Mouse (Mus musculus) megakaryocyte progenitor cell, adult 5-6 weeks (primary cell): Measurements from ENCODE around the gene Cmbl. TPM values are rescaled to one million over a fixed set of nuclear protein-coding genes. Genes with fewer than 3 reads are reported as not detected.

ENCODE experiments used
- ATAC-seq: replicated peaks from 2 replicates; pipeline ENCODE4 v1.8.0; 2016; ENCODE audit warnings: mild to moderate bottlenecking, moderate TSS enrichment, inconsistent platforms; ENCODE audit not compliant: poor library complexity
- total RNA-seq, 2 experiments: library from RNA; stranded (forward) in 1 of 2; stranded (reverse) in 1 of 2; fragments of 157-497, 149-512 nt in 1 of 2; fragments of 200-1000 nt in 1 of 2; gene quantifications; 2 replicates each; pipeline versions ENCODE4 v1.2.3 to v1.2.4; 2015 to 2017

The Cmbl gene
- not detected in 2 replicates for total RNA-seq (2015)
- not detected in 2 replicates for total RNA-seq (2017)

DNA sequence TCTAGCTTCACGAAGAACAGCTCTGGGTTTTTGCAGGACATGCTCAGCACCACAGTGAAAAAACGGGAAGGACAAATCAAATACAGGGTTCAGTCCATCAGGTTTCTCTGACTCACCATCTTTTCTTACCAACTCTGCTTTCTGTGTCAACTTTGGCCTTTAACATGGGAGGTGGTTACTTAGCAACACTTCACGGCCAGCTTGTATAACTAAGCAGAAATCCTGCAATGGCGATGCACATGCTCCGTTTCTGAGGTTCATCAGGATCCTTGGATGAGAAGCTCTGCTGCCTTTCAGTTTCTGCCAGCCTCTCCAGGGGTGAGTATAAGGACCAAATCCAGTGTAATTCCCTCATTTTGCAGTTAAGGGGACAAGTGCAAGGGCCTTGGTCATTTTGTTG is at the start of gene Cmbl:
Gene Cmbl (plus strand): TSS at position 206 of the 400 bp plus-strand sequence.
- ATAC-seq, result no peak

DNA sequence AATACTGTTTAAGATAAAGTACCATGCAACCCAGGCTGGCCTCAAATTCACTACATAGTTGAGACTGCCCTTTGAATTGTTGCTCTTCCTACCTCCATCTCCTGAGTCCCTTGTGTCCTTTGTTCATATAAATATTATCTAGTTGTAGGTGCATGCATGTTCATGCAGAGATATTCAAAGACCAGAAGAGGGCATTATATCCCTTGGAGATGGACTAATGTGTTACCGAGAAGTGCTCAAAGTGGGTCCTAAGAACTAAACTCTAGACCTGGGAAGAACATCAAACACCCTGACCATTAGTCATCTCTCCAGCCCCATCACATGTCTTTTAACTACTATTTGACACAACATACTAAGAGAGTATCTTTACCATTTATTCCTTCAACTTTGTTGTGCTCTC is 48.0 kb upstream of the Cmbl start:
- peak; percentile 76 for ATAC-seq

DNA sequence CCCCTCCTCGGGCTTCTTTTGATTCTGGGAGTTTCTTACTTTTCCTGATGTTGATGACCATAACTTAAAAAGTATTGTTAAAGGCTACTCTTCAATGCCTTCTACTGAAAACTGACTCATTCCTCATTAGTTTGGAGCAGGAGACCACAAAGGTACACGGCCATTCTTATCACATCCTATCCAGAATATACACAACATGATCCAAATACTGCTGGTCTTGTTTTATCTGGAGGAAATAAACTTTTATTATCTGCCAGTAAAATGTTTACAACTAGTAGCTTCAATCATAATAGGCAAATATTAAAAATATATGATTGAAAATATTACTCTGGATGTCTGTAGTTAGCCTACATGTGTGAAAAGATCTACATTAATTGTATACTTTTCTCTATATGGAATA is 46.8 kb upstream of the Cmbl start:
- no peak for ATAC-seq

DNA sequence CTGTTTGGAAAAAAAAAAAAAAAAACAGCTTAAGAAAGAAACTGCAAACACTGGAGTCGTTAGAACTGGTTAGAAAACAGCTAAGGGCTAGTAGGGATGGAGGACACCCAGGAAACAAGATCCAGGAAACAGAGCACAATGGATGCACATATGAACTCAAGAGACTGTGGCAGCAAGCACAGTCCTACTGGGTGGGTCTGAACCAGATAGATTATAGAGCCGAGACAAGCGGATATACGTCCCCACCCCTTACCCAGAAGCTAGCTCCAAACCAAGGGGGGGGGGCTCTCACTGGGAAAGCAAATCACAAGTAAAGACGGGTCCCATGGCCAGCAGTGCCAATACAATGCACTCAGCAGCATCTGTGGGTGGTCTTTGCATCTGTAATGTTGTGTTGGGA is 46.2 kb upstream of the Cmbl start:
- no peak for ATAC-seq

DNA sequence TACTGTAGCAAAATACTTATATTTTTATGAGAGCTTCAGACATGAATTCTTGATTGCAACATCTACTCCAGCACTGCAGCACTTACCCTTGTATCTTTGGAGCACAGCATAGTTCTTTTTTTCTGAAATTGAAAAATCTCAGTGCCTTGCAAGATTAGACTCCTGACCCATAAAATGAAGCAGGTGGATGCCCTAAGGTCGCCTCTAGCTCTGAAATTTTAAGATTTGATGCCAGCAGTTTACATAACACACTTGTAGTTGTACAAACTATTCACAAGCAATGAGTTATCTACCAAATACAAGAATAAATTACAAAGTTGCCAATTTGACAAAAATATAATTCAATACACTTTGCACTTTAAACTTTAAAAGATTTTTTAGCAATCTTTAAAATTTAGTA is 38.7 kb upstream of the Cmbl start:
- ATAC-seq, result no peak

DNA sequence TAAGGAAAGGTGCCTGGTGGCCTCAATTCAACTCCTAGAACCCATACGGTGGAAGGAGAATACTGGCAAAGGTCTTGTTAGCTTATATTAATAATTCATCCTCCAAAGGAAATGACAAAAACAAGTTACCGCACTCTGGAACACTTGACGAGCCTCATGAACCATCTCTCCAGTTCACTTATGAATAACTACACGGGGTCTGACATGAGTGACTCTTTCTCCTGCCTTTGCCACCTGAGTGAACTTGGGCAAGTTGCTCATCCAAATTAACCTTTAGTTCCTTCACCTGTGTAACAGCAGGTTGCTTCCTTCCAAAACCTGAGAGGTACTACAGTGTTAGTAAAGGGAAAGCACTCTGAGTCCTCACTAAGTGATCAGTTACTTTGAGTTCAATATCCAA is 36.7 kb upstream of the Cmbl start:
- no peak for ATAC-seq

DNA sequence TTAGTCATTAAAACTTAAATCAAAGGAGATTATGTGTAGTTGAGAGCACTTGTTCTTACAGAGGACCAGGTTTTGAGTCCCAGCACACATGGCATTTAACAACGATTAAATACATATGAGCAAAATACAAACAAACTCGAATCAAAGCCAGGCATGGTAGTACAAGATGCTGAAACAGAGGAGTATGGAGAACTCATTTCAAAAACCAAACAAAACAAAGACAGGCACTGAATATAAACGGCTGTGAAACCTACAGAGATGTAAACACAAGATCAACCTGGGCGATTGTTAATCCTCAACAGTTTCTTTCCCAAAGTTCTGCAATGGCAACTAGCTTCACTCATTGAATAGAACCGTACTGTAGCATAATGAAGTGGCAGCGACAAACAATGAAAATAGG is 36.1 kb upstream of the Cmbl start:
- no peak for ATAC-seq

DNA sequence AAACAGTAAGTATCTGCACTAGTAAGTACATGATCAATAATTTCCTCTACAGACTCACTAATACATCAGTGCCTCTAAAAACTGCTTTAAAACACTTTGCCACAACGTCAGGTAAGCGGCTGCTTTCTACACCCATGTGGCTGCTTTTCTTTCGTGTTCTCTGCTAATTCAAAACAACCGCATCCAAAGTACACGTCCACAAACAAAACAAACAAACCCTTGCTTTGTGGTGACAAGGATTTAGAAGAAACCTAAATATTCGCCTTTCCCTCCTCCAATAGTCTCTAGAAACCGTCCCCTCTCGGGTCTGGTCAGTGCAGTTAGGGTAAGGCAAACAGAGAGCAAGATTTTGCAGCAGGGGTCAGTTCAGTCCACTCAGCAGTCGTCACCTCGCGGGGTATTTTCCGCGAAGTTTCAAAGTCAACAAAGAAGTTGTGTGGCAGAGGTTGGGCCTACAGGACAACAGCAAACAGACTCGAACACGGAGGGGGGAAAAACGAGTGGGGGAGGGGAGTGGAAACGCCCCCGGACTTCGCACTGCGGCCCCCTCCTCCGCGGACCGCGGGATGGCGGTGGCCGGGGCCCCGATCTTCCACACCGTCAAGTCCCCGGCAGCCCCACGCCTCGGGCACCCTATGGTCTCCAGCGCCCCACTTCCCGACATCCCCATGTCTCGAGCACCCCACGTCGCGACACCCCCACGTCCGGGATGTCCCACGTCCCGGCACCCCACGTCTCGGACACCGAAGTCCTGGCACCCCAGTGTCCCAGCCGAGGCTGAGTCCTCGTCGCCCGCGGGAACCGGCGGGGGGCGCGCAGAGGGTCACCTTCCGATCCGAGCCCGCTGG is 35.2 kb upstream of the Cmbl start:
- no peak for ATAC-seq

DNA sequence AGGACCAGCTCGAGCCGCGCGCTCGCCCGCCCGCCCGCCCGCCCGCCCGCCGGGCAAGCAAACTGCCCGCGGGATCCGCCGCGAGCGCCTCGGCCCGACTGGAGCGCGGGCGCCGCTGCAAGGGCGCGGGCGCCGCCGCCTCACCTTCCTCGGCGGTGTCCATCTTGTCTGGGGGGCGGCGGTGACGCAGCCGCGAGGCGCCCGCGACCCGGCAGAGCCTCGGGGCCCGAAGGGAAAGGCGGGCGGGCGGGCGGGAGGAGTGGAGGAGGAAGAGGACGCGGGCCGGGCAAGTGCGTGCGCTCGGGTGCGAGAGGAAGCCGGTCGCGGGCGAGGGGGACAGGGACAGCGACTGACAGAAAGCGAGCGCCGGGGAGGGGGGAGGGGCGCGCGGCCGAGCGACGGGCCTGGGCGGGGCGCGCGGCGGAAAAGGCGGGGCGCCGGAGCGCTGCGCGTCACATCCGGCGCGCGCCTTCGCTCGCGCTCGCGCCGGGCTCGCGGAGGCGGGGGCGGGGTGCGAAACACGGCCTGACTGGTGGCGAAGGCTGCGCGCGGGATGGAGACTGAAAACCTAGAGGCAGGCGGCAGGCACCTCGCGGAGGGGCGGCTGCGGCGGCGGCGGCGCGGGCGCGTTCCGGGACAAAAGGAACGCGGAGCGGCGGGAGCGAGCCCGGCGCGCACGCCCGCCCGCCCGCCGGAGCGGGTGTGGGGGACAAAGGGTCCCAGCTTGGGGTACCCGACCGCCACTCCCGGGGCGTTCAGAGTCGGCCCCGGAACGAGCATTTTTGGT is 34.3 kb upstream of the Cmbl start, which contains the start of gene March6:
Gene March6 (minus strand): TSS at position 395 of the 787 bp plus-strand sequence.
- peak; percentile 47 for ATAC-seq

DNA sequence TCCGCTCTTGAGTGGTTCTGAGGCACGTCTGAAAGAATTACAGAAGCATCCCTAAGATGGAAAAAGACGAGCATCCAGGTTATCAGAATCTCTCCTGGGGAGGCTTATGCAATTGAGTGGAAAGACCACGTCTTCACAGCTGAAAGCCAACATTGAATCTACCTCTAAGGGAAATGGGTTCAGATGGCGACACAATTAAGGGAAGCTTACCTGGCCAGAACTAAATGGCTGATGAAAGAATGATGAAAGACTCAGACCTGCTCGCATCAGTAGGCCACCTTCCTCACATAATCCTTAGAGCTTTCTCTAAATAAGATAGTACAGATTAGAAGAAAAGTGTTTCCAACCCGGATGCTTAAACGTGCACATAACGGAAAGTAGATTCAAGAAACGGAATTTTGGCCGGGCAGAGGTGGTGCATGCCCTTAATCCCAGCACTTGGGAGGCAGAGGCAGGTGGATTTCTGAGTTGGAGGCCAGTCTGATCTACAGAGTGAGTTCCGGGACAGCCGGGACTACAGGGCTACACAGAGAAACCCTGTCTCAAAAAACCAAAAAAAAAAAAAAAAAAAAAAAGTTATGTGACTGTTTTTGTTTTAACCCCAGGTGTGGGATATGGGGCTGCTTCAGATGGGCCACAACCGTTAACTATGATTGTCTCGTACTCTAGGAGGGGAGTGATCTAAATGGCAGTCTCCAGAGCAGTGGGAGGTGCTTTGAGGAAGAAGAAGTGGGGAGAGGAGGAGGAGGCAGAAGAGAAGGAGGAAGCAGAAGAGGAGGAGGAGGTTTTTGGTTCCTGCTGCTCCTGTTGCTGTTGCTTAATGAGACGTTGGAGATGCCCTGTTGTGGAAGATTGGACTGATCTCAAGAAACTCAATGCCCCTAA is 33.5 kb upstream of the Cmbl start:
- peak; percentile 45 for ATAC-seq

DNA sequence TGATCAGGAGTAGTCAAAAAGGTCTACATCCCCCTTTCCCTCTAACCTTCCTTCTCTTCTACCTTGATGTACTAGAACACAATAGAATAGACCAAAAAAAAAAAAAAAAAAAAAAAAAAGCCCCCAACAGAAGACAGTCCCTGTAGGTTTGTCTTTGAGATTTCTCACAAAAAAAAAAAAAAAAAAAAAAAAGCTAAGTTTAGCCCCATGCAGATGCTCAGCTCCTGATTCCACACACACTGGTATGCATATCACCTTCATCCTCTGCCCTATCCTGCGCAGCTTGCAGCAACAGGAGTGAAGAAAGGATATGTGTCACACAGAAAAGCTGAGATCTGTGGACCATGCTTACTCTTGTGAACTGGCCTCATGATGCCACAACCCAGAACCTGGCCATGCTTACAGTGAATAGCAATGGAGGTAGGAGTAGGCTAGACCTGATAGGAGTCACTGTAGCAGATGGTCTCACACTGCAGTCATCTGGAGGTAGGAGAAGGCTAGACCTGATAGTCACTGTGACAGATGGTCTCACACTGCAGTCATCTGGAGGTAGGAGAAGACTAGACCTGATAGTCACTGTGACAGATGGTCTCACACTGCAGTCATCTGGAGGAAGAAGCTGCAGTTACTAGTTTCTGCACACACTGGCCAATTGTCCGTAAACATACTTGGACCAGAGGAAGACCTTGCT is 32.7 kb upstream of the Cmbl start:
- ATAC-seq, result peak; percentile 10

DNA sequence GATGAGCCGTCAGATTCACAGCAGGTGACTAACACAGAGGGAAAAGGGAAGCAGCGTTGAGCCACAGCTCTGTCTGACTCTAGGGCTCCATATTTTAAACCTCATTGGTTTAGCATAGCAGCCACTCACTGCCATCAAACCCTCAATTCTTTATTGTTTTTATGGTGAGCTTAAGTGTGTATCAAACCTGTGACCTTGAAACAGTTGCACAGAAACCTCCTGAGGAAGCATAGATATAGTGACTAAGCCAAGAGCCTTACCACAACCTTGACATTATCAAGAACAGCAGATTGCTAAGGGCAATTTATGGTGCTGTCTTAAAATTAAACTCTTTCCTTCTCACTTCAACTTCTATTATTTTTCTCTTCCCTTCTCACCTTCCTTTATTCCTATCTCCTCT is 31.7 kb upstream of the Cmbl start:
- peak; percentile 42 for ATAC-seq

DNA sequence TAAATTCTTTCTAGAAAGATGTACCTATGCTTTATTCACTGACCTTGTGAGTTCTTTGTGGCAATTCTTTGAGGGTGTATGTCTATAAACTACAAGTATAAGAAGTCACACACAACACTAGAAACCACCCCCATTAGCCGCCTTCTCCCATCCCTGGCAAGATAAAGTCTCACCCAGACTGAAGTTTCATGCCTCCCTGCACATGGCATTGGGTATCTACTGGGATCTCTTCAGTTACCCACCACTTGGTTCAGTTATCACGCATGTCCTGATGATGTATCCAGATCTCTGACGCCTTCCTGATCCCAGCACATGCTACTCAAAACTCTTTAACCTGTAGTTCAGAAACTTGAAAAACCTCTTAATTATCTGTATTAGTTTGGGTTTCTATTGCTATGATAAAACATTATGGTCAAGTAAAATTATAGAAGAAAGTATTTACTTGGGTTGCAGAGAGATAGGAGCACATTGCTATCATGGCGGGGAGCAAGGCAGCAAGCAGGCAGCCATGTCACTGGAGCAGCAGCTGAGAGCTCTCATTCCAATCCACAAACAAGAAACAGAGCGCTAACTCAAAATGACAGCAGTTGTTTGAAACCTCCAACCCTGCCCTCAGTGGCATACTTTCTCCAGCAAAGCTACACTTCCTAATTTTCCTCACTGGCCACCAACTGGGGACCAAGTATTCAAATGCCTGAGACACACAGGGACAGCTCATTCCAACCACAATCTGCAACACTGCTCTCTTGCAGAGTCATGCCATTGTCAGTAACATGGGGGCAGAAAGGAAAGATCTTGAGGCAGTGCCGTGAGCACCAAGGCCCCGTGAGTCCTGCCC is 30.5 kb upstream of the Cmbl start:
- ATAC-seq, result no peak

DNA sequence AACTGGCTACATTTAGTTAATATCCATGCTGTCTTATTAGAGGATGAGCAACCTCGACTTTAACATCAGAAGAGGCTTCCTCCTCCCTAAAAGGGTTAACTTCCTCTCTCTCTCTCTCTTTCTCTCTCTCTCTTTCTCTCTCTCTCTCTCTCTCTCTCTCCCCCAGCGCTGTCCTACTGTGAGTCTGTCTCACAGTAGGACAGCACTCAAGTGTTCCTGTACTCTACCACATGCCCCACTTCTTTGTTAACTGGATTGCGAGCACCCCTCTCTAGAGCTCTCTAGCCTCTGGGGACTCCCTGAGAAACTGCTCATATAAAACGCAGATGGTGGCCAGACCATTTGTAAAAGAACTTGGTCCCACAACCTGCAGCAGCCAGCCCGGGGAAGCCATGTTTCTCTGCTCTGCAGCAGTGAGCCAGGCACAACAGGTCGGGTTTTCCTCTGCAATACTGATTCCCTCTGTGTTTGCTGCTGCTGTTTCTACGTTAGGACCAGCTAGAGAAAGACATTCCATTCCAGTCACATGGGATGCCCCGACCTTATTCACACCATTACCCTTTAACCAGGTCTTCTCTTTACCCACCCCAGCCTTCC is 29.8 kb upstream of the Cmbl start:
- no peak for ATAC-seq

DNA sequence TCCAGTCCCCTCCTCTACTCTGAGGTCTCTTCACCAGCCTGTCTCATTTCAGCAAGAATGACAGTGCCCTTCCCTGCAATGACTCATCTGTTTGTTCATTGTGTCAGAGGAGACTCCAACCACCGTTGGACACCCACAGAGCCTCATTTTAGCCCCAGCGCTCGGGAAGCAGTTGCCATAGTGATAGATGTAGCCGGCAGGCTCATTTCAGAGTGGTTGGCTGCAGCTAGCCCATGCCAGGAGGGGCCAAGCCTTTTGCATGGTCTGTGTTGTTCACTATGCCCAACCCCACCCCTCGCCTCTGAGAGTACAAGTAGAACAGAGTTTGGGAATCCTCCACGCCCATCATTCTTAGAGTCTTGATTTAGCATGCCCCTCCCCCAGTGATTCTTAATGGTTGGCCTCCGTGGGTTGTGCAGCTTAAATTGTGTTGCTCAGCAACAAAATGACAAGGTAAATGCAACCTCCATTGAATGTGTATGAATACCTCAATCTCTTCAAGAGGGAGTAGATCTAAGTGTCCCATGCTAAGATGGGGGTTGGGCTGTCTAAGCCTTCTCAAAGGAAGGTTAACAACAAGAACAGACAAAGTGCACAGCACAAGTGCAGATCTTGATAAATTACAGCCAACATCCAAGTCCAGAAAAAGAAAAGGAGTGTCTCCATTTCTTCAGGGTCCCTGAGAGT is 29.0 kb upstream of the Cmbl start:
- peak; percentile 20 for ATAC-seq

DNA sequence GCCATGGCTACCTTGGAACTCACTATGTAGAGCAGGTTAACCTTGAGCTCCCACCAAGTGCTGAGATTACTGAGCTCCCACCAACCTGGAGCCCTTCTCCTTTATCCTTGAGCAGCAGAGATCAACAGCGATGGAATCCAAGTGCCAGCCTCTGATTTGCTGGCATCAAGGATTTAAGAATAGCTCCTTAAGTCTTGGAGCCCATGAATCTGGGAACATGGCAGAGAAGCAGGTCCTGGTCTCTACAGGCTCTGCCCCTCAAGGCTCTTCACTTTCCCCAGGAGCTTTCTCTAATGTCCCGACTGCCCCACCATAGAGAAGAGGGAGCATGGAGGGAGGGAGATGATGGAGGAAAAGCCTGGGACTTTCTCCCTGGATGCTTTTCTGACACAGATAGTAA is 27.5 kb upstream of the Cmbl start:
- ATAC-seq, result no peak

DNA sequence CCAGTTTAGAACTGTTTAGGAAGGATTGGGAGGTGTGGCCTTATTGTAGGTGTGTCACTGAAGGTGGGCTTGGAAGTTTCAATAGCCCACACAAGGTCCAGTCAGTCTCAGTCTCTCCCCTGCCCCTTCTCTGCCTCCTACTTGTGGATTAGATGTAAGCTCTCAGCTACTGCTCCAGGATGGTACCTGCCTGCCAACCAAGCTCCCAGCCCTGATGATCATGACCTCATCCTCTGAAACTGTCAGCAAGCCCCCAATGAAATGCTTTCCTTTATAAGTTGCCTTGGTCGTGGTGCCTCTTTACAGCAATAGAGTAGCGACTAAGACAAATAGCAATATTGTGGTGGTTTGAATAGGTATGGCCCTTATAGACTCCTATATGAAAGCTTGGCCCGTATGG is 26.8 kb upstream of the Cmbl start:
- ATAC-seq, result no peak

DNA sequence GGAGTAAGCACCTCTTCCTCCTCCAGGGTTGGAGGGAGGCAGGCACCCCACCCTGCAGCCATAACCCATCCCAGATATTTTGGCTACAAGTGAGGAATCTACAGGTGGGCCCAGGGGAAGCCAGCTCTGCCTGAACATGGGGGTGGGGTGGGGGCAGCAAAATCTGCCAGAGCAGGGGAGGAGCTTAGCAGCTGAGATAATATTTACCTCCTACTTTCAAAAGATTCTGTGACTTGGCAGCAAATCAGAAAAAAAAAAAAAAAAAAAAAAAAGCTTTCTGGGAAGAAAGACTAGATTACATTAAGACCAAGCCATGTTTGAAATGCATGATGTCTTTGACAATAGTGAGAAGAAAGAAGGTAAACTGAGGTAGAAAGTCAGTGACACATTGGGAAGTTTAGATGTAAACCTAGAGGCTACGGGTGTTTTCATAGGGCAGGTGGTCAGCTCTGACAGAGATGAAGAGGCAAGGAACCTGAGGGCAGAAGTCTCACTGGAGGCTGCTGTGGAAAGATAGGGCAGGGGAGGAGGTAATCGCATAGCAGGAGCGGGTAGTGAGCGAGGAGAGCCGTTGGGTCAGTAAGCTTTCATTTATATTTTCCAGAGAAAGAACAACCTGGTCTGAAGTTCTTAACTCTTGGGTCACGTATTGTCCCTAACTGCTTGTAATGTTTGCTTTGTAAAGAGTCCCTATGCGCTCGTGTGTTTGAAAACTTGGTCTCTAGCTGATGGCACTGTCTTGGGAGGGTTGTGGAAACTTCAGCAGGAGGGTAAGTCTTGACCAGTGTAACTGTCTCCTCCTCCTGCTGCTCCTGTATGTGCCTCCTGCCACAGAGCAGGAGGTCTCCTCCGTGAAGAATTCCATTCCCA is 25.3 kb upstream of the Cmbl start:
- ATAC-seq, result peak; percentile 59
